Mouse (Mus musculus) spleen, adult 2 months (tissue): ENCODE measurements at regions not wholly inside any gene's neighbourhood (a gene's known extent, or its start where the extent isn't known, plus 50 kb on each side); places are given as distances from the start of the nearest gene placed in this dataset.

Source experiments
- CTCF ChIP-seq: fragments of 200-500 bp; IDR thresholded peaks from 2 replicates; pipeline ENCODE4 v1.5.1; 2011; ENCODE audit warnings: mild to moderate bottlenecking, inconsistent platforms; ENCODE audit not compliant: insufficient read depth, insufficient read length, insufficient replicate concordance; ENCODE audit errors: extremely low read depth
- POLR2A ChIP-seq: fragments of 200-500 bp; IDR thresholded peaks from 2 replicates; pipeline ENCODE4 v1.6.1; 2011; ENCODE audit warnings: low read depth, low read length, inconsistent platforms

DNA sequence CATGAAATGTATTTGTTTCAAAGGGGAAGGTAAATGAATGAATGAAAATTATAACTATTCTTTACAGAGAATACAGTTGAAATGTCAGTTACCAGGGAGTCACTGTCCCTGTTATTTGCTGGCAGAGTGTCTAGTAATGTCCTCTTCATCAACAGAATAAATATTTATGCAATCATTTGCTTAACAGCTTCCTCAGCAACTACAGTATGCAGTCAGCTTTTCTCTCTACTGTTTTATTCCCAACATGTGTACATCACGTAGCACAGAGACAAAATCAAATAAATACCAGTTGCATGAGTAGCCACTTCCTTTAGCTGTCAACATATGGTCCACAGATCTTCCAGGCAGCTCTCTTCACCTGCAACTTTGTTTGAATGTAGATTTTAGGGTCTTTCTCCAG, 90.2 kb upstream of the Plekhg1 start:
- TF ChIP-seq CTCF (no peak), POLR2A (no peak)
